Mouse (Mus musculus): Measurements from ENCODE around the gene Exoc6b. TPM values are rescaled to one million over a fixed set of nuclear protein-coding genes. Genes with fewer than 3 reads are reported as not detected.

The Exoc6b gene
- polyA plus RNA-seq, 1 experiment: 9.3 TPM

GRCm38 (mm10) chr6:84660982-84661381 lies 408.3 kb downstream of the Exoc6b start:
- no peak for TF ChIP-seq REST (IDR thresholded peaks at IDR 0.05; ENCODE audit: insufficient read depth, insufficient read length)
- no peak overlapping the region for H3ac ChIP-seq (ENCODE audit: control insufficient read depth, insufficient read length)
- H3K27me3 ChIP-seq (ENCODE audit: control insufficient read depth, insufficient read depth, insufficient read length): no peaks in the 10 kb centered on the region

DNA sequence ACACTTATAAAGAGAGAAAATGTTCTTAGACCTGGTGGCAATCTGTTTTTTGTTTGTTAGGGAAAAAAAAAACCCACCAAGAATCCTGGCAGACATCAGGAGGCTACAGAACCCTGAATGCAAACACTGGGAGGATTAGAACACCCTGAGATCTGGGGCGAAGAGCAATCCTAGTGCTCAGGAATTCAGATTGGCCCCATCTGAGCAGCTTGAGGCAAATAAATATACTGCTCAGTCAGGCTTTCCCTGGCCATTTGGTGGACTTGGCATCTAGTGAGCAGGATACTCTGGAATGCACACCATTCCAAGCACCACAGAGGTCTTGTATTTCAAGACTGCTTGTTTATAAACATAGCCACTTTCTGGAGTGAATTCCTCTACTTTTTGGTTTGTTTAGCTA lies 412.2 kb downstream of the Exoc6b start:
- Histone ChIP-seq H3ac (ENCODE audit: control insufficient read depth, insufficient read length) (no peak overlapping the region), H3K79me2 (ENCODE audit: control insufficient read depth, insufficient read depth) (no peaks in the 10 kb centered on the region), H3K27me3 (ENCODE audit: control insufficient read depth, insufficient read depth, insufficient read length) (no peaks in the 10 kb centered on the region), H3K4me3 (no peak overlapping the region), H3K36me3 (ENCODE audit: control insufficient read depth, insufficient read depth) (no peaks in the 10 kb centered on the region), H3K4me2 (ENCODE audit: low read depth) (no peak overlapping the region)
- no peak for TF ChIP-seq CEBPB (IDR thresholded peaks at IDR 0.05; ENCODE audit: insufficient read depth, poor library complexity, severe bottlenecking)
- no peak for TF ChIP-seq USF1 (IDR thresholded peaks at IDR 0.05; ENCODE audit: low read depth)
- no peak for TF ChIP-seq SRF (IDR thresholded peaks at IDR 0.05; ENCODE audit: control insufficient read depth, insufficient read length, low read depth)
- no peak for TF ChIP-seq MAX (IDR thresholded peaks at IDR 0.05; ENCODE audit: low read depth)
- no peak for TF ChIP-seq E2F4 (IDR thresholded peaks at IDR 0.05; ENCODE audit: insufficient read depth)
- TF ChIP-seq REST (IDR thresholded peaks at IDR 0.05; ENCODE audit: insufficient read depth, insufficient read length): no peak

More at GRCm38 (mm10) chr6:84660982-84661381, 408.3 kb downstream of the Exoc6b start:
- Histone ChIP-seq H3K4me2 (ENCODE audit: low read depth) (no peak overlapping the region), H3K4me3 (no peak overlapping the region), H3K79me2 (ENCODE audit: control insufficient read depth, insufficient read depth) (no peaks in the 10 kb centered on the region), H3K36me3 (ENCODE audit: control insufficient read depth, insufficient read depth) (no peaks in the 10 kb centered on the region)

GRCm38 (mm10) chr6:84656680-84657079 lies 412.6 kb downstream of the Exoc6b start:
- TF ChIP-seq MAX (IDR thresholded peaks at IDR 0.05; ENCODE audit: low read depth): no peak
- TF ChIP-seq CEBPB (IDR thresholded peaks at IDR 0.05; ENCODE audit: insufficient read depth, poor library complexity, severe bottlenecking): no peak
- no peak for TF ChIP-seq POLR2AphosphoS2 (IDR thresholded peaks at IDR 0.05; ENCODE audit: insufficient read length, low read depth)
- no peak for TF ChIP-seq TCF12 (IDR thresholded peaks at IDR 0.05; ENCODE audit: insufficient read depth, poor library complexity, severe bottlenecking)
- TF ChIP-seq MYOG (IDR thresholded peaks at IDR 0.05; ENCODE audit: control insufficient read depth in 1 of 3, insufficient read depth in 1 of 3, insufficient read length in 2 of 3, low read depth in 2 of 3): no peak
- no peak for TF ChIP-seq MYOD1 (IDR thresholded peaks at IDR 0.05; ENCODE audit: control insufficient read depth in 1 of 3, insufficient read length in 2 of 3, low read depth in 2 of 3)
- no peak for TF ChIP-seq SRF (IDR thresholded peaks at IDR 0.05; ENCODE audit: control insufficient read depth, insufficient read length, low read depth)
- no peak for TF ChIP-seq USF1 (IDR thresholded peaks at IDR 0.05; ENCODE audit: low read depth)
- TF ChIP-seq TCF3 (IDR thresholded peaks at IDR 0.05; ENCODE audit: insufficient read length, low read depth): no peak
- TF ChIP-seq REST (IDR thresholded peaks at IDR 0.05; ENCODE audit: insufficient read depth, insufficient read length): no peak
- no peak for TF ChIP-seq POLR2A (IDR thresholded peaks at IDR 0.05; ENCODE audit: insufficient read length, low read depth)
- no peak for TF ChIP-seq E2F4 (IDR thresholded peaks at IDR 0.05; ENCODE audit: insufficient read depth)
- H3K27me3 ChIP-seq (ENCODE audit: control insufficient read depth, insufficient read depth, insufficient read length): no peaks in the 10 kb centered on the region
- H3K79me2 ChIP-seq (ENCODE audit: control insufficient read depth, insufficient read depth): no peaks in the 10 kb centered on the region
- no peak overlapping the region for H3K4me2 ChIP-seq (ENCODE audit: low read depth)
- no peaks in the 10 kb centered on the region for H3K36me3 ChIP-seq (ENCODE audit: control insufficient read depth, insufficient read depth)
- H3K4me3 ChIP-seq: no peak overlapping the region
- no peak overlapping the region for H3ac ChIP-seq (ENCODE audit: control insufficient read depth, insufficient read length)

DNA sequence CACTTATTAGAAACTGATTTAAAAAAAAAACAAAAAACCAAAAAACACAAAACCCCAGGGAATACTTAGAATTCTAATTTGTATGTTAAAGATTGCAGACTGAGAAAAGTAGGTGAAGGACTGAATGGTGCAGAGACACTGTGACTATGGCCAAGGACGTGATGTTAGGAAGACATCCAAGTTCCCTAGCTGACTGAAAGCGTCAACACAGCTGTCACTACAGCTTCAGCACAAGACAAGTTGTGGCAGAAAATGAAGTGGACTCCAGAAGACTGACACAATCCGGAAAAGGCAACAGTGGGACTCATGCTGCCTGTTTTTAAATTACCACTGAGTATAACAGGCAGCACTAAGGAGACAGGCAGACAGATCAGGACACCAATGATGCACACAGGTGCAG lies 417.4 kb downstream of the Exoc6b start:
- Histone ChIP-seq H3K27me3 (ENCODE audit: control insufficient read depth, insufficient read depth, insufficient read length) (no peaks in the 10 kb centered on the region), H3ac (ENCODE audit: control insufficient read depth, insufficient read length) (no peak overlapping the region), H3K4me2 (ENCODE audit: low read depth) (no peak overlapping the region), H3K4me3 (no peak overlapping the region), H3K79me2 (ENCODE audit: control insufficient read depth, insufficient read depth) (no peaks in the 10 kb centered on the region), H3K36me3 (ENCODE audit: control insufficient read depth, insufficient read depth) (no peaks in the 10 kb centered on the region)
- no peak for TF ChIP-seq MAX (IDR thresholded peaks at IDR 0.05; ENCODE audit: low read depth)
- TF ChIP-seq TCF12 (IDR thresholded peaks at IDR 0.05; ENCODE audit: insufficient read depth, poor library complexity, severe bottlenecking): no peak
- TF ChIP-seq POLR2AphosphoS2 (IDR thresholded peaks at IDR 0.05; ENCODE audit: insufficient read length, low read depth): no peak
- no peak for TF ChIP-seq POLR2A (IDR thresholded peaks at IDR 0.05; ENCODE audit: insufficient read length, low read depth)
- TF ChIP-seq TCF3 (IDR thresholded peaks at IDR 0.05; ENCODE audit: insufficient read length, low read depth): no peak
- no peak for TF ChIP-seq SRF (IDR thresholded peaks at IDR 0.05; ENCODE audit: control insufficient read depth, insufficient read length, low read depth)
- no peak for TF ChIP-seq USF1 (IDR thresholded peaks at IDR 0.05; ENCODE audit: low read depth)
- TF ChIP-seq MYOD1 (IDR thresholded peaks at IDR 0.05; ENCODE audit: control insufficient read depth in 1 of 3, insufficient read length in 2 of 3, low read depth in 2 of 3): no peak
- TF ChIP-seq CEBPB (IDR thresholded peaks at IDR 0.05; ENCODE audit: insufficient read depth, poor library complexity, severe bottlenecking): no peak
- no peak for TF ChIP-seq MYOG (IDR thresholded peaks at IDR 0.05; ENCODE audit: control insufficient read depth in 1 of 3, insufficient read depth in 1 of 3, insufficient read length in 2 of 3, low read depth in 2 of 3)
- no peak for TF ChIP-seq E2F4 (IDR thresholded peaks at IDR 0.05; ENCODE audit: insufficient read depth)

DNA sequence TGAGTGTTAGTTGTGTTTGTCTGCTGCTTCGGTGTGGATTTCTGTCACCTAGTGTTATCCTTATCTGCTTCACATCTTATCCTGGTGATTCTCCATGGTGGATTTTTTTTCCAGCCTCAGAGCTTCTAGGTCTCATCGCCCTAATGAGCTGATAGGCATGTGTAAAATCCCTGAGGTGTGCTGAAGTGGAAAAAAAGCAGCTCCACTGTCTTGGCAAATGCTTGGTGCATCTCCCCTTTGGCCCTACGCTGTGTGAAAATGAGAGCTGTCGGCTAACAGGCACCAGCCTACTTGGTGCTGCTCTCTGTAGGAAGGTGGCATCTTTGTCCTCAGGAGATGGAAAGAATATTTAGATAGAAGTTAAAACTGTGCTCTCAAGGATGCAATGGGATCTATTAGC lies 422.1 kb downstream of the Exoc6b start:
- Histone ChIP-seq H3K4me3 (no peak overlapping the region), H3K27me3 (ENCODE audit: control insufficient read depth, insufficient read depth, insufficient read length) (no peaks in the 10 kb centered on the region), H3K4me2 (ENCODE audit: low read depth) (no peak overlapping the region), H3K36me3 (ENCODE audit: control insufficient read depth, insufficient read depth) (no peaks in the 10 kb centered on the region), H3ac (ENCODE audit: control insufficient read depth, insufficient read length) (no peak overlapping the region), H3K79me2 (ENCODE audit: control insufficient read depth, insufficient read depth) (no peaks in the 10 kb centered on the region)
- TF ChIP-seq MYOG (IDR thresholded peaks at IDR 0.05; ENCODE audit: control insufficient read depth in 1 of 3, insufficient read depth in 1 of 3, insufficient read length in 2 of 3, low read depth in 2 of 3) (no peak), CEBPB (IDR thresholded peaks at IDR 0.05; ENCODE audit: insufficient read depth, poor library complexity, severe bottlenecking) (no peak)

Measured in myocyte (in vitro differentiated cells).